Mouse (Mus musculus): Measurements from ENCODE around the gene Stmnd1.
"Not testable (repeated sequence)": the region's sequence is repeated elsewhere in the genome, so short reads cannot be mapped to it uniquely, and the experiment has no call there.

The Stmnd1 gene

GRCm38 (mm10) chr13:46288372-46288771 lies 14.9 kb downstream of the Stmnd1 start:
- DNase-seq (ENCODE audit: low read depth, low spot score): no peak

- no peak for DNase-seq (ENCODE audit: low read depth, low spot score)
Measured at GRCm38 (mm10) chr13:46290537-46290936, 17.0 kb downstream of the Stmnd1 start.

GRCm38 (mm10) chr13:46294365-46294764 lies 20.8 kb downstream of the Stmnd1 start:
- no peak for DNase-seq (ENCODE audit: low read depth, low spot score)

- no peak for DNase-seq (ENCODE audit: low read depth, low spot score)
Measured at GRCm38 (mm10) chr13:46297701-46298100, 24.2 kb downstream of the Stmnd1 start.

GRCm38 (mm10) chr13:46310790-46311189 lies 37.3 kb downstream of the Stmnd1 start:
- DNase-seq (ENCODE audit: low read depth, low spot score): peak; percentile 76

GRCm38 (mm10) chr13:46313176-46313575 lies 39.7 kb downstream of the Stmnd1 start:
- DNase-seq (ENCODE audit: low read depth, low spot score): no peak

GRCm38 (mm10) chr13:46315165-46315564 lies 41.6 kb downstream of the Stmnd1 start:
- no peak for DNase-seq (ENCODE audit: low read depth, low spot score)

GRCm38 (mm10) chr13:46326351-46326985 lies 52.9 kb downstream of the Stmnd1 start:
- no peak for DNase-seq (ENCODE audit: low read depth, low spot score)

- DNase-seq (ENCODE audit: low read depth, low spot score): no peak
Measured at GRCm38 (mm10) chr13:46335020-46335419, 61.5 kb downstream of the Stmnd1 start.

- not testable (repeated sequence) for DNase-seq (ENCODE audit: low read depth, low spot score)
Measured at GRCm38 (mm10) chr13:46336281-46336680, 62.8 kb downstream of the Stmnd1 start.

- peak; percentile 62 for DNase-seq (ENCODE audit: low read depth, low spot score)
Measured at GRCm38 (mm10) chr13:46337791-46338190, 64.3 kb downstream of the Stmnd1 start.

- DNase-seq (ENCODE audit: low read depth, low spot score): peak; percentile 90
Measured at GRCm38 (mm10) chr13:46339954-46340353, 66.4 kb downstream of the Stmnd1 start.

GRCm38 (mm10) chr13:46340583-46340982 lies 67.1 kb downstream of the Stmnd1 start:
- peak; percentile 36 for DNase-seq (ENCODE audit: low read depth, low spot score)

- DNase-seq (ENCODE audit: low read depth, low spot score): no peak
Measured at GRCm38 (mm10) chr13:46341419-46341818, 67.9 kb downstream of the Stmnd1 start.

- DNase-seq (ENCODE audit: low read depth, low spot score): no peak
Measured at GRCm38 (mm10) chr13:46343226-46343625, 69.7 kb downstream of the Stmnd1 start.

GRCm38 (mm10) chr13:46346830-46347512 lies 73.5 kb downstream of the Stmnd1 start:
- no peak for DNase-seq (ENCODE audit: low read depth, low spot score)

GRCm38 (mm10) chr13:46349664-46350063 lies 76.1 kb downstream of the Stmnd1 start:
- DNase-seq (ENCODE audit: low read depth, low spot score): no peak
